Mouse (Mus musculus) bone marrow macrophage, adult 2 months (primary cell): ENCODE results near the gene Mt2.

Source experiments
- CTCF ChIP-seq: IDR thresholded peaks from 2 replicates; pipeline ENCODE4 v1.5.1; 2012; ENCODE audit warnings: low read depth, mild to moderate bottlenecking, low read length, moderate library complexity
- POLR2A ChIP-seq: IDR thresholded peaks from 2 replicates; pipeline ENCODE4 v1.6.1; 2012; ENCODE audit warnings: mild to moderate bottlenecking, low read depth, low read length, borderline replicate concordance

DNA sequence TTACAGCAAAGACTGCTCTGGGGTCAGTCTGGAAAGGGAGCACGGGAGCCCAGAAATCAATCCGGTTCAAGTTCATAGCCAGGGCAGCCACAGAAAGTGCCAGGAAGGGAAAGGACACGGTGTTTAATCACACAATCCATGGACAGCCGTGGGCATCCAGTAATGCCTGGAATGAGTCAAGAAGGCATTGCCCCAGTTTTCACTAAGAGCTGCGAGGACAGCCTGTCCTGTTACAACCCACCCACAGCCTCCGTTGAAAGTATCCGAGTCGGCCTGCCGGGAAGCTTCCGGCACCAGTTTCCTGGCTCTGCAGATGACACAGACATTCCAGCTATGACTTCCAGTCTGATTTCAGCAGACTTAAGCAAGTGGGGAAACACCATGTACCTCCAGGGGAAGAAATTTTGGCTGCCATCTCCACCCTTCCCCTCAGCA, 1.1 kb upstream of the Mt2 start:
- TF ChIP-seq CTCF, result no peak
- TF ChIP-seq POLR2A, result no peak
